Mouse (Mus musculus) stomach, embryonic 16.5 days (tissue): ENCODE measurements at regions not wholly inside any gene's neighbourhood (a gene's known extent, or its start where the extent isn't known, plus 50 kb on each side); places are given as distances from the start of the nearest gene placed in this dataset.
A peak's percentile ranks its signal among the peaks of the same experiment; 100 is the strongest.

Source experiments
- ATAC-seq: fragments of 200-750 bp; cut with Nextera tagmentation; 2 replicates; pipeline ENCODE4 v1.8.0; 2017; ENCODE audit warnings: moderate number of reproducible peaks, moderate TSS enrichment; ENCODE audit not compliant: insufficient read depth, low FRiP score
- H3K27ac ChIP-seq: fragments of 300-500 bp; sonication (generic); 2 replicates; pipeline ENCODE4 v1.5.1; 2014; ENCODE audit warnings: low read length
- H3K27me3 ChIP-seq: fragments of 300-500 bp; sonication (generic); 2 replicates; pipeline ENCODE4 v1.6.1; 2014; ENCODE audit warnings: low read length, control low read depth, mixed read lengths; ENCODE audit not compliant: control insufficient read depth, insufficient read depth
- H3K36me3 ChIP-seq: fragments of 300-500 bp; sonication (generic); 2 replicates; pipeline ENCODE4 v1.6.1; 2014; ENCODE audit warnings: low read length; ENCODE audit not compliant: control insufficient read depth, insufficient read depth
- H3K4me1 ChIP-seq: fragments of 300-500 bp; sonication (generic); 2 replicates; pipeline ENCODE4 v1.6.1; 2014; ENCODE audit warnings: low read length, control low read depth, mixed read lengths; ENCODE audit not compliant: control insufficient read depth, insufficient read depth
- H3K4me2 ChIP-seq: fragments of 300-500 bp; sonication (generic); 2 replicates; pipeline ENCODE4 v1.6.1; 2014; ENCODE audit warnings: low read depth, low read length, mixed read lengths
- H3K4me3 ChIP-seq: fragments of 300-500 bp; sonication (generic); replicated peaks from 2 replicates; pipeline ENCODE4 v1.5.1; 2014; ENCODE audit warnings: mild to moderate bottlenecking, low read length
- H3K9ac ChIP-seq: fragments of 300-500 bp; sonication (generic); 2 replicates; pipeline ENCODE4 v1.6.1; 2014; ENCODE audit warnings: low read length
- H3K9me3 ChIP-seq: fragments of 300-500 bp; sonication (generic); replicated peaks from 2 replicates; pipeline ENCODE4 v1.6.1; 2016; ENCODE audit warnings: low read length, control low read depth; ENCODE audit not compliant: control insufficient read depth
- WGBS: fragments of 180-500 bp; shearing (Covaris S2); extraction: QIAGEN DNeasy Blood & Tissue Kit; methylation state at CpG from one replicate; pipeline ENCODE4 v1.1.7; 2014; 5-methylcytosine and 5-hydroxymethylcytosine counted together

GRCm38 (mm10) chr2:172674641-172675040 is 125.2 kb downstream of the Tfap2c start:
- Histone ChIP-seq H3K9ac (no peak overlapping the region), H3K9me3 (no peaks in the 10 kb centered on the region), H3K36me3 (no peaks in the 10 kb centered on the region), H3K4me2 (no peak overlapping the region), H3K27ac (no peak overlapping the region), H3K4me3 (no peak overlapping the region), H3K27me3 (no peaks in the 10 kb centered on the region), H3K4me1 (no peaks in the 10 kb centered on the region)
- WGBS, result 59% methylated on average over 8 of the region's 8 CpGs
- ATAC-seq, result no peak

- no peak overlapping the region for H3K4me3 ChIP-seq
- no peak overlapping the region for H3K9ac ChIP-seq
- H3K9me3 ChIP-seq, result no peaks in the 10 kb centered on the region
- H3K4me2 ChIP-seq, result no peak overlapping the region
- peak; percentile 27; the same call in 1 of the 2 replicates for ATAC-seq
- H3K36me3 ChIP-seq, result no peaks in the 10 kb centered on the region
- 24% methylated on average over 15 of the region's 15 CpGs for WGBS
- H3K4me1 ChIP-seq, result no peaks in the 10 kb centered on the region
- no peak overlapping the region for H3K27ac ChIP-seq
- no peaks in the 10 kb centered on the region for H3K27me3 ChIP-seq
Observed at GRCm38 (mm10) chr2:172675081-172675480, 125.7 kb downstream of the Tfap2c start.

GRCm38 (mm10) chr2:172690196-172690595 is 140.8 kb downstream of the Tfap2c start:
- Histone ChIP-seq H3K27me3 (no peaks in the 10 kb centered on the region), H3K4me3 (no peak overlapping the region), H3K9ac (no peak overlapping the region), H3K4me1 (no peaks in the 10 kb centered on the region), H3K27ac (no peak overlapping the region), H3K4me2 (no peak overlapping the region), H3K36me3 (no peaks in the 10 kb centered on the region), H3K9me3 (no peaks in the 10 kb centered on the region)
- WGBS, result 78% methylated on average over 1 of the region's 1 CpGs
- ATAC-seq, result no peak

- no peak for ATAC-seq
- H3K36me3 ChIP-seq, result no peaks in the 10 kb centered on the region
- no peak overlapping the region for H3K27ac ChIP-seq
- WGBS, result 66% methylated on average over 9 of the region's 9 CpGs
- H3K4me2 ChIP-seq, result no peak overlapping the region
- no peaks in the 10 kb centered on the region for H3K27me3 ChIP-seq
- no peak overlapping the region for H3K4me3 ChIP-seq
- H3K9me3 ChIP-seq, result no peaks in the 10 kb centered on the region
- no peaks in the 10 kb centered on the region for H3K4me1 ChIP-seq
- H3K9ac ChIP-seq, result no peak overlapping the region
Observed at GRCm38 (mm10) chr2:172690931-172691651, 141.7 kb downstream of the Tfap2c start.

- Histone ChIP-seq H3K27ac (no peak overlapping the region), H3K9ac (no peak overlapping the region), H3K4me3 (no peak overlapping the region), H3K9me3 (no peaks in the 10 kb centered on the region), H3K36me3 (no peaks in the 10 kb centered on the region), H3K4me1 (no peaks in the 10 kb centered on the region), H3K27me3 (no peaks in the 10 kb centered on the region), H3K4me2 (no peak overlapping the region)
- WGBS, result 75% methylated on average over 6 of the region's 6 CpGs
- no peak for ATAC-seq
Observed at GRCm38 (mm10) chr2:172698961-172699360, 149.6 kb downstream of the Tfap2c start.

GRCm38 (mm10) chr2:172699654-172700053 is 150.3 kb downstream of the Tfap2c start:
- no peak overlapping the region for H3K9ac ChIP-seq
- 76% methylated on average over 4 of the region's 4 CpGs for WGBS
- H3K4me1 ChIP-seq, result no peaks in the 10 kb centered on the region
- no peak overlapping the region for H3K4me3 ChIP-seq
- H3K36me3 ChIP-seq, result no peaks in the 10 kb centered on the region
- H3K27me3 ChIP-seq, result no peaks in the 10 kb centered on the region
- H3K27ac ChIP-seq, result no peak overlapping the region
- H3K4me2 ChIP-seq, result no peak overlapping the region
- H3K9me3 ChIP-seq, result no peaks in the 10 kb centered on the region
- ATAC-seq, result peak; percentile 56; the same call in 1 of the 2 replicates

- Histone ChIP-seq H3K27ac (no peak overlapping the region), H3K27me3 (no peaks in the 10 kb centered on the region), H3K9me3 (no peaks in the 10 kb centered on the region), H3K4me1 (no peaks in the 10 kb centered on the region), H3K4me3 (no peak overlapping the region), H3K9ac (no peak overlapping the region), H3K4me2 (no peak overlapping the region), H3K36me3 (no peaks in the 10 kb centered on the region)
- 81% methylated on average over 4 of the region's 4 CpGs for WGBS
- ATAC-seq, result no peak
Observed at GRCm38 (mm10) chr2:172710641-172711040, 161.2 kb downstream of the Tfap2c start.

GRCm38 (mm10) chr2:172726701-172727100 is 177.3 kb downstream of the Tfap2c start:
- H3K4me1 ChIP-seq, result 0 out of 2 replicates have a peak, but pooled peaks cover 7% of the 10 kb centered on the region
- no peak overlapping the region for H3K4me3 ChIP-seq
- no peaks in the 10 kb centered on the region for H3K36me3 ChIP-seq
- H3K27ac ChIP-seq, result no peak overlapping the region
- peaks cover 50% of the 10 kb centered on the region for H3K27me3 ChIP-seq
- no peak overlapping the region for H3K4me2 ChIP-seq
- 6% methylated on average over 13 of the region's 13 CpGs for WGBS
- no peak overlapping the region for H3K9ac ChIP-seq
- ATAC-seq, result no peak
- no peaks in the 10 kb centered on the region for H3K9me3 ChIP-seq

- H3K4me2 ChIP-seq, result 0 out of 2 replicates have a peak overlapping the region, but pooled peaks have one; percentile 78
- 31% methylated on average over 10 of the region's 10 CpGs for WGBS
- peaks cover 56% of the 10 kb centered on the region for H3K27me3 ChIP-seq
Observed at GRCm38 (mm10) chr2:172727576-172727975, 178.2 kb downstream of the Tfap2c start.

More at GRCm38 (mm10) chr2:172727576-172727975, 178.2 kb downstream of the Tfap2c start:
- no peak for ATAC-seq
- H3K27ac ChIP-seq, result no peak overlapping the region
- no peaks in the 10 kb centered on the region for H3K36me3 ChIP-seq
- no peak overlapping the region for H3K4me3 ChIP-seq
- 0 out of 2 replicates have a peak, but pooled peaks cover 7% of the 10 kb centered on the region for H3K4me1 ChIP-seq
- no peaks in the 10 kb centered on the region for H3K9me3 ChIP-seq
- H3K9ac ChIP-seq, result no peak overlapping the region
